Mouse (Mus musculus) intestine, embryonic 15.5 days (tissue): ENCODE measurements around the gene Yars. TPM values are rescaled to one million over a fixed set of nuclear protein-coding genes. Genes with fewer than 3 reads are reported as not detected.

Experiments
- ATAC-seq: fragments of 200-750 bp; cut with Nextera tagmentation; 2 replicates; pipeline ENCODE4 v1.8.0; 2017; ENCODE audit warnings: moderate TSS enrichment, moderate library complexity
- H3K27ac ChIP-seq: fragments of 300-500 bp; sonication (generic); 2 replicates; pipeline ENCODE4 v1.5.1; 2015; ENCODE audit warnings: mild to moderate bottlenecking, inconsistent platforms
- H3K27me3 ChIP-seq: fragments of 300-500 bp; sonication (generic); replicated peaks from 2 replicates; pipeline ENCODE4 v1.6.1; 2015; ENCODE audit warnings: inconsistent platforms
- H3K36me3 ChIP-seq: fragments of 300-500 bp; sonication (generic); 2 replicates; pipeline ENCODE4 v1.6.1; 2015; ENCODE audit warnings: inconsistent platforms
- H3K4me1 ChIP-seq: fragments of 300-500 bp; sonication (generic); replicated peaks from 2 replicates; pipeline ENCODE4 v1.6.1; 2015; ENCODE audit warnings: inconsistent platforms
- H3K4me2 ChIP-seq: fragments of 300-500 bp; sonication (generic); replicated peaks from 2 replicates; pipeline ENCODE4 v1.6.1; 2015; ENCODE audit warnings: mild to moderate bottlenecking, inconsistent platforms
- H3K4me3 ChIP-seq: fragments of 300-500 bp; sonication (generic); replicated peaks from 2 replicates; pipeline ENCODE4 v1.5.1; 2015; ENCODE audit warnings: inconsistent platforms
- H3K9ac ChIP-seq: fragments of 300-500 bp; sonication (generic); 2 replicates; pipeline ENCODE4 v1.6.1; 2015; ENCODE audit warnings: inconsistent platforms
- H3K9me3 ChIP-seq: fragments of 300-500 bp; sonication (generic); 2 replicates; pipeline ENCODE4 v1.6.1; 2016; ENCODE audit warnings: inconsistent platforms
- WGBS: fragments of 180-500 bp; shearing (Covaris S2); methylation state at CpG from one replicate; pipeline ENCODE4 v1.1.7; 2015; 5-methylcytosine and 5-hydroxymethylcytosine counted together
- polyA plus RNA-seq: library from polyadenylated mRNA; unstranded; fragments of >200 nt; fragmentation: Nextera tagmentation; extraction: Ambion mirVana; gene quantifications from 2 replicates; pipeline ENCODE4 v1.2.1, GENCODE M21; 2015

The Yars gene
- polyA plus RNA-seq, 1 experiment from 2014 or later, result 97.2 TPM

DNA sequence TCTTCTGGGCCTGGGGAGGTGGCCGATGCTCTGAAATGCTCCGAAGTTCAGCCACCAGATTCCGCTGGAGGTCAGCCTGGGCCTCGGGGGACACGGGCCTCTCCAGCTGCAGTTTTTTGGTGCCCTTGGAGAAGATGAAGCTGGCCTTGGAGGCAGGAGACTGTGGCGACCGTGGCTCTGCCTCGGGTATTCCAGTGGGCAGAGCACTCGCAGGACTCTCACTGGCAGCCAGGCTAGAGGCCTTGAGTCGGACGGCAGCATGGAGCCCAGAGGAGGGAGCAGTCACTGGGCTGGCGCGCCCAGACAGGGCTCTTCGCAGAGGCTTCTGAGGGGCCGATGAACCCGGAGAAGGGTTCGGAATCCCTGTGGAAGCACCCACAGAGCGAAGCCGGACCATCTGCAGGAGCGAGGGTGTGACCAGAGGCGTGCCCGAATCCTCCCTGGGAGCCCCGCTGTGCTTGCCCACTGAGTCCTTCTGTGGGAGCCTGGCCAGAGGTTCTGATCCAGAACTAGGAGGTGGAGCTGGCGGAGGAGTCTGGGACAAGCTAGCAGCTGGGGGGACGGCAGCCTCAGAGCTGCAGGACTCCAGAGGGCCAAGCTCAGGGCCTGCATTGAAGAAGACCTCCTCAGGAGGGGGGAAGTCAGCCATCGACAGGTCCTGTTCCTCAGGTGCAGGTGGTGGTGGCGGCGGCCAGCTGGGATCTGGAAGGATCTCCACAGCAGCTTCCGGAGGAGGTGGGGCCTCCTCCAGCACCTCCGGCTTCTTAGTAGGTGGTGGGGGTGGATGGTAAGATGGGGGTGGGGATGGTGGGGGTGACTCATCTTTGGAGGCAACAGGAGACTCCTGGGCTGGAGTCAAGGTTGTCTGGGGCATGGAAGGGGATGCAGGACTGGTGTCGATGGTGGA, 32.7 kb downstream of the Yars start:
- Histone ChIP-seq H3K9me3 (no peaks in the 10 kb centered on the region), H3K27me3 (no peaks in the 10 kb centered on the region), H3K4me1 (peaks cover 20% of the 10 kb centered on the region), H3K4me2 (no peak overlapping the region), H3K9ac (no peak overlapping the region), H3K27ac (no peak overlapping the region), H3K4me3 (no peak overlapping the region), H3K36me3 (peaks cover 47% of the 10 kb centered on the region)
- no peak for ATAC-seq
- 78% methylated on average over 31 of the region's 31 CpGs for WGBS

- peaks cover 35% of the 10 kb centered on the region for H3K36me3 ChIP-seq
- no peak overlapping the region for H3K9ac ChIP-seq
- peak overlapping the region; percentile 23 for H3K4me3 ChIP-seq
- peak overlapping the region; percentile 58 for H3K4me2 ChIP-seq
- H3K9me3 ChIP-seq, result no peaks in the 10 kb centered on the region
- 52% methylated on average over 55 of the region's 55 CpGs for WGBS
- ATAC-seq, result no peak
- 0 out of 2 replicates have a peak, but pooled peaks cover 3% of the 10 kb centered on the region for H3K27me3 ChIP-seq
- H3K27ac ChIP-seq, result no peak overlapping the region
- H3K4me1 ChIP-seq, result peaks cover 30% of the 10 kb centered on the region
These were observed 34.1 kb downstream of the Yars start for GRCm38 (mm10) chr4:129223421-129224281.

DNA sequence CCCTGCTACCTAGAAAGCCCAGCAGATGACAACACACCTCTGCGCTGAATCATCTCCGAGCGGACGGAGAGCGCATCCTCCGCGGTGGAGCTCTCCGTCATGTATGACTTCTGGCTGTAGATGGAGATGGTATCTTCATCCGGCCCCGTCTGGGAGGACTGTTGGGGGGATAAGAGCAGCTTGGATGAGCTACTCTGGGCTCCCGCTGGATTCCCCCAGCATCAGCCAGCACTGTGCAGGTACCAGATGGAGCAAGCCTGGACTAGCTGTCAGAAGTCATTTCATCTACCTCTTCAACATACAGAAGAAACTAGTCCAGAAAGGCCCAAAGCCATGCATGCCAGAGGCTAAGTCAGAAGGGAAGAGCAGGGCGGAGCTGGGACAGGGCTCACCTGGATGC, 35.8 kb downstream of the Yars start:
- 96% methylated on average over 12 of the region's 12 CpGs for WGBS
- Histone ChIP-seq H3K27me3 (0 out of 2 replicates have a peak, but pooled peaks cover 3% of the 10 kb centered on the region), H3K4me1 (peaks cover 34% of the 10 kb centered on the region), H3K27ac (no peak overlapping the region), H3K4me3 (no peak overlapping the region), H3K4me2 (no peak overlapping the region), H3K9me3 (no peaks in the 10 kb centered on the region), H3K36me3 (peaks cover 27% of the 10 kb centered on the region), H3K9ac (no peak overlapping the region)
- no peak for ATAC-seq

- Histone ChIP-seq H3K4me2 (peak overlapping the region; percentile 54), H3K9ac (peak overlapping the region; percentile 14; the same call in 1 of the 2 replicates), H3K4me1 (peaks cover 39% of the 10 kb centered on the region), H3K36me3 (peaks cover 19% of the 10 kb centered on the region; the same call in 1 of the 2 replicates), H3K9me3 (no peaks in the 10 kb centered on the region), H3K4me3 (no peak overlapping the region), H3K27ac (peak overlapping the region; percentile 45), H3K27me3 (0 out of 2 replicates have a peak, but pooled peaks cover 3% of the 10 kb centered on the region)
- ATAC-seq, result no peak
- WGBS, result 24% methylated on average over 5 of the region's 5 CpGs
These were observed 36.9 kb downstream of the Yars start for GRCm38 (mm10) chr4:129226441-129226963.

GRCm38 (mm10) chr4:129227170-129227984, 37.8 kb downstream of the Yars start:
- H3K4me3 ChIP-seq, result peak overlapping the region; percentile 15
- peaks cover 47% of the 10 kb centered on the region for H3K4me1 ChIP-seq
- WGBS, result 17% methylated on average over 22 of the region's 22 CpGs
- H3K4me2 ChIP-seq, result peak overlapping the region; percentile 54
- H3K27ac ChIP-seq, result peak overlapping the region; percentile 45; the same call in 1 of the 2 replicates
- ATAC-seq, result no peak
- H3K9ac ChIP-seq, result peak overlapping the region; percentile 14
- 0 out of 2 replicates have a peak, but pooled peaks cover 3% of the 10 kb centered on the region for H3K27me3 ChIP-seq
- H3K36me3 ChIP-seq, result peaks cover 12% of the 10 kb centered on the region; the same call in 1 of the 2 replicates
- no peaks in the 10 kb centered on the region for H3K9me3 ChIP-seq

DNA sequence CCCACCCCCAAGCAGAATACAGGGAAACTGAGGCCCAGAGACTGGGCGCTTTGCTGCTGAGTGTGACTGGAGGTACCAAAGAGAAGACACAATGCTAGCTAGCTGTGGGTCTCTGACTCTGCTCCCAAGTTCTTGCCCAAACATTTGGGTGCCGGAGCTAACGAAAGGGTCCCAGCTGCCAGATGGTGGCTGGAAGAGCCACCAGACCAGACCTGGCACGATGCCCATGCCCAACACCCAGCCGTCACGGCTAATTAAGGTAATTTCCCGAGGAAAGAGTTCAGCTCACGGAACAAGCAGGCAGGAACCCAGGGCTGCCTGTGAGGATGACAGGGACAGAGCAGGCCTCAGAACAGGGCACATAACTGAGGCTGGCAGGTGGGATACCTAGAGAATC, 38.4 kb downstream of the Yars start:
- peaks cover 53% of the 10 kb centered on the region for H3K4me1 ChIP-seq
- no peak overlapping the region for H3K4me3 ChIP-seq

DNA sequence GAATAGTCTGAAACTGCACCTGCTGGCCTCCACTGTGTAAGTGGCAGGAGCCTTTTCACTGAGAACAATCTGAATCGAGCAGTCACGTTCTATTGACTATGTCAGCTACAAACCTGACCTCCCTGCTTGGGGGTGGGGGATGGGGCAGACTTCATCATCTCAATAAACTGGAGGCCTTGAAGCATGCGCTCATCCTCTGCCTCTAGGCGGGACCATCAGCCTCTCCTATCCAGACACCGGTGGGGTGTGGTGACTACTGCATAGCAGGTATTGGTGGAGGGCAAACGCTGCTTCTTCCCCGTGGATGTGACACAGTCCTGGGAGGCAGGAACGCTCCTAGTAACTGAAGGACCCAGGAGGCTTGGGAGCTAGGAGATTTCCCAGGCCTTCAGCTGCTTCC, 41.4 kb downstream of the Yars start:
- no peaks in the 10 kb centered on the region for H3K9me3 ChIP-seq
- peak overlapping the region; percentile 93 for H3K27ac ChIP-seq
- H3K27me3 ChIP-seq, result 0 out of 2 replicates have a peak, but pooled peaks cover 3% of the 10 kb centered on the region
- H3K9ac ChIP-seq, result no peak overlapping the region
- peaks cover 64% of the 10 kb centered on the region for H3K4me1 ChIP-seq
- 39% methylated on average over 8 of the region's 8 CpGs for WGBS
- H3K4me3 ChIP-seq, result no peak overlapping the region
- no peaks in the 10 kb centered on the region for H3K36me3 ChIP-seq
- peak; percentile 32 for ATAC-seq
- peak overlapping the region; percentile 51 for H3K4me2 ChIP-seq

More for the DNA sequence above, 38.4 kb downstream of the Yars start:
- 0 out of 2 replicates have a peak, but pooled peaks cover 3% of the 10 kb centered on the region for H3K27me3 ChIP-seq
- H3K9ac ChIP-seq, result no peak overlapping the region
- ATAC-seq, result no peak
- 36% methylated on average over 8 of the region's 8 CpGs for WGBS
- peak overlapping the region; percentile 54 for H3K4me2 ChIP-seq
- peak overlapping the region; percentile 14; the same call in 1 of the 2 replicates for H3K27ac ChIP-seq
- no peaks in the 10 kb centered on the region for H3K9me3 ChIP-seq
- peaks cover 6% of the 10 kb centered on the region; the same call in 1 of the 2 replicates for H3K36me3 ChIP-seq

DNA sequence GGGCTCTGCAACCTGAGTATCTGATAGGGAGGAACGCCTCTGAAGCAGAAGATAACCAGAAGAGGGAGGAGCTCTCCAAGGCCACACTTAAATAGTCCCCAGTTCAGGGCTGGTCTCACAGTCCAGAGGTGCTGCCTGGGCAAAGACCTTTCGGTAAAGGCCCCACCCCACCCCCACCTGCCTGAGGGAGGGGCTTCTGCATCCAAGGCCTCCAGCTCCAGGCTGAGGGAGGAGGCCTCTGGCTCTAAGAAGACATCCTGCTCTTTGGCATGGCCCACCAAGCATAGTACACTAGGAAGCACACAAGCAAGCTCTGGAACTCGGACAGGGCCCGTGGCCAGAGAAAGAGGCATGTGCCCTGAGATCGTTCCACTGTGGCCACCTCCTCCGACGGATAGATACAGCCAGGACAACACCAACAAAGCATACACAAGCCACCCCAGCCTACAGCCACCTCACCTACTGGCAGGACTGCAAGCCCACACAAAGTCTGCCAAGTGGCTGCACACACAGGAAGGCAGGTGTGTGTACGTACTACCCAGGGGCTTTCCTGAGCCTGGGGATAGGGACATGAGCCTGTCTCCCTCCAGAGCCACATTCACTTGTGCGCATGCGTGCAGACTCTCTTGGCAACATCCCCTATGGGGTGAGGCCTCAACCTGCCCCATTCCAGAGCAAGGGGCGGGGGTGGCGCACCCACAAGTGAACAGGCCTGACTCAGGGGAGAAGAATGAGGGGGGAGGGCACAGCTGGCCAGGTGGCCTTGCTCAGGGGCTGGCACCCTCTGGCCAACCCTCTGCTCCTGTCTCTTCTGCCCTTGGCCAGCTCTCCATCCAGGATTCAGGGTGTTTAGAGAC, 42.3 kb downstream of the Yars start:
- H3K27me3 ChIP-seq, result 0 out of 2 replicates have a peak, but pooled peaks cover 3% of the 10 kb centered on the region
- H3K4me2 ChIP-seq, result peak overlapping the region; percentile 51
- H3K4me3 ChIP-seq, result 0 out of 2 replicates have a peak overlapping the region, but pooled peaks have one; percentile 0
- no peaks in the 10 kb centered on the region for H3K9me3 ChIP-seq
- WGBS, result 50% methylated on average over 12 of the region's 12 CpGs
- H3K36me3 ChIP-seq, result no peaks in the 10 kb centered on the region
- H3K27ac ChIP-seq, result peak overlapping the region; percentile 93
- peaks cover 61% of the 10 kb centered on the region for H3K4me1 ChIP-seq
- peak overlapping the region; percentile 18; the same call in 1 of the 2 replicates for H3K9ac ChIP-seq
- peak; percentile 80 for ATAC-seq

GRCm38 (mm10) chr4:129232561-129233360, 43.2 kb downstream of the Yars start:
- H3K9me3 ChIP-seq, result no peaks in the 10 kb centered on the region
- H3K9ac ChIP-seq, result 0 out of 2 replicates have a peak overlapping the region, but pooled peaks have one; percentile 18
- peaks cover 61% of the 10 kb centered on the region for H3K4me1 ChIP-seq
- 50% methylated on average over 9 of the region's 9 CpGs for WGBS
- peak overlapping the region; percentile 51 for H3K4me2 ChIP-seq
- peak; percentile 27 for ATAC-seq
- H3K27ac ChIP-seq, result peak overlapping the region; percentile 93
- H3K4me3 ChIP-seq, result no peak overlapping the region
- H3K36me3 ChIP-seq, result no peaks in the 10 kb centered on the region
- no peaks in the 10 kb centered on the region for H3K27me3 ChIP-seq

- peak overlapping the region; percentile 78 for H3K27ac ChIP-seq
- H3K4me2 ChIP-seq, result no peak overlapping the region
- H3K4me3 ChIP-seq, result no peak overlapping the region
- 33% methylated on average over 7 of the region's 7 CpGs for WGBS
- no peaks in the 10 kb centered on the region for H3K9me3 ChIP-seq
- ATAC-seq, result peak; percentile 13
- no peaks in the 10 kb centered on the region for H3K27me3 ChIP-seq
- no peak overlapping the region for H3K9ac ChIP-seq
- H3K4me1 ChIP-seq, result peaks cover 67% of the 10 kb centered on the region
- no peaks in the 10 kb centered on the region for H3K36me3 ChIP-seq
These were observed 44.9 kb downstream of the Yars start for GRCm38 (mm10) chr4:129234488-129234887.
